Mouse (Mus musculus) layer of hippocampus, postnatal 10 days (tissue): Measurements from ENCODE around the gene Ankrd44. TPM values are rescaled to one million over a fixed set of nuclear protein-coding genes. Genes with fewer than 3 reads are reported as not detected.

ENCODE experiments used
- DNase-seq, 2 experiments: peaks; one replicate each; pipeline ENCODE4 v3.0.0; 2021; ENCODE audit warnings: low spot score in 2 of 2
- microRNA-seq, 2 experiments: library from miRNA; unstranded; fragments of <30 nt; microRNA quantifications; one replicate each; pipeline ENCODE4 v1.2.0; 2021
- total RNA-seq, 2 experiments: library from RNA; stranded (reverse); gene quantifications; 2 replicates each; pipeline ENCODE4 v1.2.3; 2021

Ankrd44 gene
- total RNA-seq, 2 experiments from 2014 or later: 37.8 to 38.1 TPM

GRCm38 (mm10) chr1:54658558-54658957 is 267.6 kb downstream of the Ankrd44 start:
- no peak for DNase-seq

- DNase-seq: no peak
Measured at GRCm38 (mm10) chr1:54648237-54648636, 277.9 kb downstream of the Ankrd44 start.

GRCm38 (mm10) chr1:54647335-54647745 is 278.8 kb downstream of the Ankrd44 start:
- no peak for DNase-seq

- no peak for DNase-seq
Measured at GRCm38 (mm10) chr1:54640184-54640795, 285.9 kb downstream of the Ankrd44 start.

GRCm38 (mm10) chr1:54639506-54640078 is 286.6 kb downstream of the Ankrd44 start:
- DNase-seq: peak in 1 of 2 experiments; percentile 36

- DNase-seq: no peak
Measured at GRCm38 (mm10) chr1:54639076-54639475, 287.1 kb downstream of the Ankrd44 start.

- no peak for DNase-seq
Measured at GRCm38 (mm10) chr1:54637340-54637739, 288.8 kb downstream of the Ankrd44 start.

- no peak for DNase-seq
Measured at GRCm38 (mm10) chr1:54629106-54629505, 297.1 kb downstream of the Ankrd44 start.

GRCm38 (mm10) chr1:54614963-54615362 is 311.2 kb downstream of the Ankrd44 start:
- no peak for DNase-seq

GRCm38 (mm10) chr1:54612344-54612743 is 313.8 kb downstream of the Ankrd44 start:
- DNase-seq: no peak

- DNase-seq: no peak
Measured at GRCm38 (mm10) chr1:54611891-54612290, 314.3 kb downstream of the Ankrd44 start.

GRCm38 (mm10) chr1:54606936-54607335 is 319.3 kb downstream of the Ankrd44 start:
- DNase-seq: no peak

- DNase-seq: no peak
Measured at GRCm38 (mm10) chr1:54601692-54602091, 324.5 kb downstream of the Ankrd44 start.

- no peak for DNase-seq
Measured at GRCm38 (mm10) chr1:54600275-54600674, 325.9 kb downstream of the Ankrd44 start.

- no peak for DNase-seq
Measured at GRCm38 (mm10) chr1:54597594-54598217, 328.5 kb downstream of the Ankrd44 start.

- DNase-seq: no peak
Measured at GRCm38 (mm10) chr1:54596151-54596550, 330.0 kb downstream of the Ankrd44 start.

Small RNA genes within 50 kb of the gene (microRNA-seq; reads per million reads assigned to microRNA genes)
- gene Gm24053: 0 reads per million in 2 experiments

Other genes with a start within 250 kb of the Ankrd44 start
- gene Sf3b1, start 101.1 kb upstream of the Ankrd44 start, total RNA-seq: 100 to 1,000 TPM; 168 to 180 TPM
- gene Coq10b, start 126.4 kb upstream of the Ankrd44 start, total RNA-seq: 10 to 100 TPM; 19.8 to 22.8 TPM
- gene Hspe1, start 161.7 kb upstream of the Ankrd44 start, total RNA-seq: 100 to 1,000 TPM; 103 to 106 TPM
- 100 to 1,000 TPM; 214 to 215 TPM for gene Hspd1, start 161.9 kb upstream of the Ankrd44 start, total RNA-seq
- gene Mob4, start 204.8 kb upstream of the Ankrd44 start, total RNA-seq: 10 to 100 TPM; 64.7 to 79.4 TPM